Mouse (Mus musculus): ENCODE data around the gene Dctd.

DNA sequence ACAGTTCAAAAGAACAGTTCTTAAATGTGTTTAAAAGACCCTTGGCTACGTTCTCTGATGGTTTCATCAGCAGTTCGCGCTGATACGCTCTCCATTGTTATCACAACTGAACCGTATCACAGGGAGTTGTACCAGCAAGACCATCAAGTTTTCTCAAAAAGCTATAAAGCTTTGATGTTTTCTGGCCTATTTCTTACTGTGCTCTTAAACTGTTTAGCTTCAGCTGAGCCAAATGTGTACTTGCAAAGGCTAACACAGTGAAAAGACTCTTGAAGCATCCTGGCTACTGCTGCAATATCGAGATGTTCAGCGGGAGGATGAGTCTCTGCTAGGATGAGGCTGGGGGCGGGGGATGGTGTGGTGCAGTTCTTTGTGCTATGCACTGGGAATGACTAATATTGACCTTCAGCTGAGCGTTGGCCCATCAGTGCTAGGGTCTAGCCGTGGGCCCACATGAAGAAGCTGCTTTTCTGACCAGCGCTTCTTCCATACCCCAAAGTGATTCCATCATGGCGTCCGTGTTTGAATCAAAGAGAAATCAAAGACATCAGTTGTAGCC, 732 bp upstream of the Dctd start:
- TF ChIP-seq TAL1 (IDR thresholded peaks at IDR 0.05; ENCODE audit: low read length) (no peak), GATA1 (IDR thresholded peaks at IDR 0.05; ENCODE audit: low read length) (no peak)
